Mouse (Mus musculus): Measurements from ENCODE around the gene Nme3.
A peak's percentile ranks its signal among the peaks of the same experiment; 100 is the strongest.

The Nme3 gene

GRCm38 (mm10) chr17:24896241-24896992, at the start of gene Nme3:
Gene Nme3 (plus strand): TSS chr17:24896500.
- peak; percentile 74 to 84 for DNase-seq

DNA sequence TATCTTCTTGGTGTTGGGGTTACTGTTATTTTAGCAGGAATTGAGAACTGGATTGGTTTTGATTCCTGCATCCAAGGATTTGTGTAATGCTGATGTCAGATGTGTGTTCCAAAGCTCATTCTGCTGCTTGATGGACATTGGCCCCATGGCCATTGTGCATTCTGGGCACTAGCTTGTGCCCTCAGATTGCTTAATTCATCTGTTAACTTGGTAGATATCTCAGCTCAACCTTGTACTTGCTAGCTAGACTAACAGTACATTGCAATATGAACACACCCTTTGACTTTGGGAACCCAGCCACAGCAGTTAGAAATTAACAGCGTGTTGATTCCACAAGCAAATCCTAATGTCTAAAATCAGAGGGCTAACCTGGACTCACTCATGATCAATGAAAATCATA, 48.9 kb upstream of the Nme3 start:
- DNase-seq = peak; percentile 83 to 86

GRCm38 (mm10) chr17:24848600-24849031, 47.7 kb upstream of the Nme3 start:
- peak; percentile 67 to 79 for DNase-seq

GRCm38 (mm10) chr17:24849733-24850064, 46.6 kb upstream of the Nme3 start:
- no peak for DNase-seq

GRCm38 (mm10) chr17:24850065-24850772, 46.1 kb upstream of the Nme3 start, which contains the start of gene Fahd1:
Gene Fahd1 (minus strand): TSS chr17:24850364.
- DNase-seq = peak; percentile 98 to 99

DNA sequence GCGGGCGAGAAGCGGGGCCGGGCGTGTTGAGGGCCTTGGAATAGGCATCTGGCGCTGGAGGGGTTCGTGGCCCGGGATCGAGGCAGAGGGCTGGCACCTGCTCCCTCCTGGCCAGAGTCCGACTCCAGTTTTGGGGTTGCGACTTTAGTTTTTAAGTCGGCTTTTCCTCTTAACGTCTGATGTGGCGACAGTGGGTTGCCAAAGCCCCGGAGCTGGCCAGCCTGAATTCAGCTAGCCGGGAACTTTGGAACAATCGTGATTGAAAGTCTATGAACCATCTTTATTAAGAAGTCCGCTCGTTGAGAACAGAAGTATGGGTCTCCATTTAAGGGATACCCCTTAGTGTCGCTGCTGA, 45.5 kb upstream of the Nme3 start:
- no peak for DNase-seq

- no peak for DNase-seq
These were observed 44.7 kb upstream of the Nme3 start for GRCm38 (mm10) chr17:24851381-24852125.

- DNase-seq = no peak
These were observed 40.3 kb upstream of the Nme3 start for GRCm38 (mm10) chr17:24855838-24856464.

- DNase-seq = no peak
These were observed 39.7 kb upstream of the Nme3 start for GRCm38 (mm10) chr17:24856589-24856988.

GRCm38 (mm10) chr17:24857831-24858470, 38.3 kb upstream of the Nme3 start:
- peak; percentile 91 to 92 for DNase-seq

GRCm38 (mm10) chr17:24858967-24859366, 37.3 kb upstream of the Nme3 start:
- no peak for DNase-seq

DNA sequence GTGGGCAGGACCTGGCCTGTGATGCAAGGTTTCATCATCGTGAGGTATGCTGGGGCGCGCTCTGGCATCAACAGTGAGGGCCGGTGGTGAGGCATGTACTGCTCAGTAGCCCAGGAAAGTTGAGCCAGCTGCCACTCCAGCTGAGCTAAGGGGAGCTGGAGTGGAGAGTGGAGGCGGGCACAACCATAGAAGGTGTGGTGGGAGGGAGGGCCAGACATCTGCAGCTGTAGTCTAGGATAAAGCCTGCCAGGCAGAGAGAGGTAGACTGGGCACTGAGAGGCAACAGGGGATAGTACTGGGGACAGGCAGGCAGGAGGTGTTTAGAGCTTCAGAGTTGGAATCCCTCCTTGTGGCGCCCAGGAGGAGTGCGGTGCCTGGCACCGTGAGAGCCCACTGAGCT, 36.2 kb upstream of the Nme3 start:
- no peak for DNase-seq

- no peak for DNase-seq
These were observed 34.5 kb upstream of the Nme3 start for GRCm38 (mm10) chr17:24861785-24862184.

DNA sequence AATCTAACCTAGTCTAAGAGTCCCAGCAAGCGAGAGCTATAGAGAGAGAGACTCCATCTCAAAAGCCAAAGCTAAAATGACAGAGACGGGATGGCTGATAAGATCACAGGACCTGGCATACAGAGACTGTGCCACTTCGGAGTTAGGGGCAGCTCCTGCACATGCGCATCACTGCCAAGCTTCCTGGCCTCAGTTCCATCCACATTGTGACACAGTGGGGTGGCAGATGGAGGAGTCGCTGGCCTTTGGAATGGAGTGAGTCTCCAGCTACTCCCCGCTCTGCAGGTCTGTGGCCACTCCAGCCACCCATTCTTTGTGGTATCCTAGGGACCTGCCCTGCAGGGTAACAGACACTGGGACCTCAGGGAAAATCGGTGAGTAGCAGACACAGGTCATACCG, 30.5 kb upstream of the Nme3 start, which contains the start of gene Igfals:
Gene Igfals, plus strand, starts transcription at position 222 of the 400 bp plus-strand sequence.
- no peak for DNase-seq

DNA sequence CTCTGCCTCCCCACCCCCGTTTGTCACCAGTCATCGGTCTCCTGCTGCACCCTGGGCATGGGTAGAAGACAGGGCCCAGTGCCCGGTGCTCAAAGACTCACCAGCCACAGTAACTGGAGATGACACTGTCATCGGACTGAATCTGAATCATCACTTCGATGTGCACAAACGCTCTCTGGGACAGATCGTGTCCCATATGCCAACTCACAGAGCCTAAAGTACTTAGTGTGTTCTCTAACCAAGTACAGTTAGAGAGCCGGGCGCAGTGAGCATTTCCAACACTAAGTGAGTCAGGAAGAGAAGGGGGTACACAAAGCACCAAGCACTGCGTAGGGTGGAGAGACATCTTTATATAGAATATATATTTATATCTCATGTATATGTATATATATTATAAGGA, 28.4 kb upstream of the Nme3 start:
- DNase-seq = no peak

- no peak for DNase-seq
These were observed 22.4 kb upstream of the Nme3 start for GRCm38 (mm10) chr17:24873695-24874404.

- DNase-seq = no peak
These were observed 21.9 kb upstream of the Nme3 start for GRCm38 (mm10) chr17:24874405-24874745.

GRCm38 (mm10) chr17:24874989-24875388, 21.3 kb upstream of the Nme3 start:
- DNase-seq = peak in 1 of 2 experiments; percentile 25

- DNase-seq = peak; percentile 73
These were observed 18.8 kb upstream of the Nme3 start for GRCm38 (mm10) chr17:24877336-24878116.

- DNase-seq = peak; percentile 93
These were observed 18.2 kb upstream of the Nme3 start for GRCm38 (mm10) chr17:24878117-24878397.

DNA sequence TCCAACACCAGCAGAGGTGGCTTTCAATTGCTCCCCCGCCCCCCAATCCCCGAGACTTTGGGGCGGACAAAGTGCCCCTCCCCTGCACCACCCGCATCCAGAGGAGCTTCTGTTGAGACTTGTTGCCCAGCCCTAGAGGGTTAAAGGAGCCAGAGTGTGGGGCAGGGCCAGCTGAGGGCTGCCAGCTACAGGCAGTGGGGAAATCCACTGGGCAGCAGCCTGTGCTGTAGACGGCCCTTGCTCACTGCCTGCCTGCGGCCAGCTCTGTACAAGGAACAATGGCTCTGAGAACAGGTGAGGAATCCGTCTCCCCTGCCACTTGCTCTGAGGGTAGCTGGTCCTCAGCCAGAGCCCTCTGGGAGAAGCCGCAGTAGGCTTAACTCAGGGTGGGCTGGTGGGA, 17.8 kb upstream of the Nme3 start:
- peak in 1 of 2 experiments; percentile 39 for DNase-seq

Measured in kidney, adult 8-10 months (tissue).